Mouse (Mus musculus): ENCODE results near the gene Dlgap4. TPM values are rescaled to one million over a fixed set of nuclear protein-coding genes. Genes with fewer than 3 reads are reported as not detected.

Gene Dlgap4
- polyA plus RNA-seq, 1 experiment from 2014 or later = 126 TPM

- WGBS = 74% methylated on average over 15 of the region's 15 CpGs
- no peak for DNase-seq (ENCODE audit: extremely low spot score, low spot score)
- H3K9me3 ChIP-seq = no peaks in the 10 kb centered on the region
- no peaks in the 10 kb centered on the region for H3K36me3 ChIP-seq (replicated peaks)
- H3K27me3 ChIP-seq (ENCODE audit: poor library complexity, severe bottlenecking) = no peaks in the 10 kb centered on the region
- no peak overlapping the region for H3K27ac ChIP-seq
- no peaks in the 10 kb centered on the region for H3K4me1 ChIP-seq
- no peak overlapping the region for H3K4me3 ChIP-seq
These were observed 18.5 kb upstream of the Dlgap4 start for GRCm38 (mm10) chr2:156594987-156595490.

GRCm38 (mm10) chr2:156602581-156602980, 10.9 kb upstream of the Dlgap4 start:
- DNase-seq (ENCODE audit: extremely low spot score, low spot score) = no peak
- Histone ChIP-seq H3K4me3 (no peak overlapping the region), H3K36me3 (replicated peaks) (no peaks in the 10 kb centered on the region), H3K27me3 (ENCODE audit: poor library complexity, severe bottlenecking) (no peaks in the 10 kb centered on the region), H3K4me1 (0 out of 2 replicates have a peak, but pooled peaks cover 6% of the 10 kb centered on the region), H3K27ac (no peak overlapping the region), H3K9me3 (no peaks in the 10 kb centered on the region)
- WGBS = 86% methylated on average over 7 of the region's 7 CpGs

GRCm38 (mm10) chr2:156603671-156604070, 9.8 kb upstream of the Dlgap4 start:
- no peaks in the 10 kb centered on the region for H3K36me3 ChIP-seq (replicated peaks)
- DNase-seq (ENCODE audit: extremely low spot score, low spot score) = no peak
- H3K27me3 ChIP-seq (ENCODE audit: poor library complexity, severe bottlenecking) = no peaks in the 10 kb centered on the region
- no peak overlapping the region for H3K4me3 ChIP-seq
- H3K9me3 ChIP-seq = no peaks in the 10 kb centered on the region
- WGBS = 91% methylated on average over 9 of the region's 9 CpGs
- H3K4me1 ChIP-seq = 0 out of 2 replicates have a peak, but pooled peaks cover 6% of the 10 kb centered on the region
- H3K27ac ChIP-seq = no peak overlapping the region

GRCm38 (mm10) chr2:156605144-156605543, 8.4 kb upstream of the Dlgap4 start:
- no peak overlapping the region for H3K27ac ChIP-seq
- DNase-seq (ENCODE audit: extremely low spot score, low spot score) = no peak
- no peaks in the 10 kb centered on the region for H3K9me3 ChIP-seq
- no peaks in the 10 kb centered on the region for H3K36me3 ChIP-seq (replicated peaks)
- no peak overlapping the region for H3K4me3 ChIP-seq
- 76% methylated on average over 3 of the region's 3 CpGs for WGBS
- peaks cover 3% of the 10 kb centered on the region; the same call in 1 of the 2 replicates for H3K27me3 ChIP-seq (ENCODE audit: poor library complexity, severe bottlenecking)
- H3K4me1 ChIP-seq = 0 out of 2 replicates have a peak, but pooled peaks cover 6% of the 10 kb centered on the region

- 87% methylated on average over 5 of the region's 5 CpGs for WGBS
- H3K36me3 ChIP-seq (replicated peaks) = no peaks in the 10 kb centered on the region
- 0 out of 2 replicates have a peak, but pooled peaks cover 6% of the 10 kb centered on the region for H3K4me1 ChIP-seq
- no peak overlapping the region for H3K27ac ChIP-seq
- H3K27me3 ChIP-seq (ENCODE audit: poor library complexity, severe bottlenecking) = peaks cover 9% of the 10 kb centered on the region
- no peak overlapping the region for H3K4me3 ChIP-seq
- DNase-seq (ENCODE audit: extremely low spot score, low spot score) = no peak
- no peaks in the 10 kb centered on the region for H3K9me3 ChIP-seq
These were observed 7.5 kb upstream of the Dlgap4 start for GRCm38 (mm10) chr2:156605971-156606370.

GRCm38 (mm10) chr2:156613081-156613540, 394 bp upstream of the Dlgap4 start:
- 1% methylated on average over 41 of the region's 41 CpGs for WGBS
- peak overlapping the region; percentile 82 for H3K27ac ChIP-seq
- peaks cover 75% of the 10 kb centered on the region for H3K27me3 ChIP-seq (ENCODE audit: poor library complexity, severe bottlenecking)
- peak overlapping the region; percentile 78 for H3K4me3 ChIP-seq
- H3K36me3 ChIP-seq (replicated peaks) = no peaks in the 10 kb centered on the region
- no peaks in the 10 kb centered on the region for H3K9me3 ChIP-seq
- DNase-seq (ENCODE audit: extremely low spot score, low spot score) = peak; percentile 62
- peaks cover 37% of the 10 kb centered on the region for H3K4me1 ChIP-seq

- Histone ChIP-seq H3K4me1 (peaks cover 37% of the 10 kb centered on the region), H3K27me3 (ENCODE audit: poor library complexity, severe bottlenecking) (peaks cover 86% of the 10 kb centered on the region), H3K4me3 (peak overlapping the region; percentile 78), H3K27ac (peak overlapping the region; percentile 82), H3K9me3 (no peaks in the 10 kb centered on the region), H3K36me3 (replicated peaks) (no peaks in the 10 kb centered on the region)
- no peak for DNase-seq (ENCODE audit: extremely low spot score, low spot score)
- under 1% methylated on average over 18 of the region's 18 CpGs for WGBS
These were observed 702 bp downstream of the Dlgap4 start for GRCm38 (mm10) chr2:156614258-156614556.

GRCm38 (mm10) chr2:156614661-156615654, 1.5 kb downstream of the Dlgap4 start:
- H3K27me3 ChIP-seq (ENCODE audit: poor library complexity, severe bottlenecking) = peaks cover 89% of the 10 kb centered on the region
- WGBS = 9% methylated on average over 31 of the region's 31 CpGs
- DNase-seq (ENCODE audit: extremely low spot score, low spot score) = no peak
- peak overlapping the region; percentile 78 for H3K4me3 ChIP-seq
- no peaks in the 10 kb centered on the region for H3K36me3 ChIP-seq (replicated peaks)
- H3K27ac ChIP-seq = no peak overlapping the region
- H3K9me3 ChIP-seq = no peaks in the 10 kb centered on the region
- H3K4me1 ChIP-seq = peaks cover 37% of the 10 kb centered on the region

- Histone ChIP-seq H3K27ac (no peak overlapping the region), H3K27me3 (ENCODE audit: poor library complexity, severe bottlenecking) (peaks cover 75% of the 10 kb centered on the region), H3K4me1 (peaks cover 37% of the 10 kb centered on the region), H3K36me3 (replicated peaks) (no peaks in the 10 kb centered on the region), H3K4me3 (no peak overlapping the region), H3K9me3 (no peaks in the 10 kb centered on the region)
- DNase-seq (ENCODE audit: extremely low spot score, low spot score) = no peak
- 72% methylated on average over 7 of the region's 7 CpGs for WGBS
These were observed 3.0 kb downstream of the Dlgap4 start for GRCm38 (mm10) chr2:156616513-156616912.

- Histone ChIP-seq H3K27ac (no peak overlapping the region), H3K4me1 (peaks cover 37% of the 10 kb centered on the region), H3K27me3 (ENCODE audit: poor library complexity, severe bottlenecking) (peaks cover 65% of the 10 kb centered on the region), H3K4me3 (no peak overlapping the region), H3K36me3 (replicated peaks) (no peaks in the 10 kb centered on the region), H3K9me3 (no peaks in the 10 kb centered on the region)
- no peak for DNase-seq (ENCODE audit: extremely low spot score, low spot score)
- WGBS = 35% methylated on average over 11 of the region's 11 CpGs
These were observed 4.0 kb downstream of the Dlgap4 start for GRCm38 (mm10) chr2:156617536-156617935.

- Histone ChIP-seq H3K27me3 (ENCODE audit: poor library complexity, severe bottlenecking) (peaks cover 34% of the 10 kb centered on the region), H3K27ac (no peak overlapping the region), H3K9me3 (no peaks in the 10 kb centered on the region), H3K4me1 (peaks cover 11% of the 10 kb centered on the region), H3K36me3 (replicated peaks) (no peaks in the 10 kb centered on the region), H3K4me3 (no peak overlapping the region)
- DNase-seq (ENCODE audit: extremely low spot score, low spot score) = no peak
- WGBS = 89% methylated on average over 8 of the region's 8 CpGs
These were observed 7.4 kb downstream of the Dlgap4 start for GRCm38 (mm10) chr2:156620874-156621273.

GRCm38 (mm10) chr2:156621449-156621848, 7.9 kb downstream of the Dlgap4 start:
- Histone ChIP-seq H3K36me3 (replicated peaks) (no peaks in the 10 kb centered on the region), H3K4me1 (peaks cover 11% of the 10 kb centered on the region), H3K9me3 (no peaks in the 10 kb centered on the region), H3K4me3 (no peak overlapping the region), H3K27me3 (ENCODE audit: poor library complexity, severe bottlenecking) (peaks cover 28% of the 10 kb centered on the region), H3K27ac (no peak overlapping the region)
- WGBS = 69% methylated on average over 5 of the region's 5 CpGs
- DNase-seq (ENCODE audit: extremely low spot score, low spot score) = no peak

- Histone ChIP-seq H3K9me3 (no peaks in the 10 kb centered on the region), H3K4me1 (peaks cover 4% of the 10 kb centered on the region), H3K36me3 (replicated peaks) (no peaks in the 10 kb centered on the region), H3K27me3 (ENCODE audit: poor library complexity, severe bottlenecking) (peaks cover 21% of the 10 kb centered on the region), H3K27ac (no peak overlapping the region), H3K4me3 (no peak overlapping the region)
- no peak for DNase-seq (ENCODE audit: extremely low spot score, low spot score)
- 95% methylated on average over 6 of the region's 6 CpGs for WGBS
These were observed 8.7 kb downstream of the Dlgap4 start for GRCm38 (mm10) chr2:156622192-156622591.
